Comparison of ENCODE assay signal across 8 mouse cellular contexts in genomic region chr11:11686569-11687051, GRCm38 (mm10). TPM values are rescaled to one million over a fixed set of nuclear protein-coding genes. Genes with fewer than 3 reads are reported as not detected.
DNase-seq lines count a peak whose midpoint lies in the region; ATAC-seq and TF ChIP-seq lines count a peak whose summit lies in the region.

No protein-coding gene starts in this region.

- intact Hi-C loops in heart, postnatal 14 days (cut with DNase I) = no loop called here

- H3K27ac ChIP-seq in heart, postnatal 0 days (ENCODE audit: low read depth) = no peak overlapping the region
- H3K27ac ChIP-seq in hindbrain, embryonic 16.5 days (ENCODE audit: low read depth, low read length) = no peak overlapping the region
- no peak overlapping the region for H3K27ac ChIP-seq in midbrain, embryonic 16.5 days (ENCODE audit: low read length)

- H3K9me3 ChIP-seq in heart, postnatal 0 days (replicated peaks; ENCODE audit: control insufficient read depth, low read length) = no peaks in the 10 kb centered on the region
- no peaks in the 10 kb centered on the region for H3K9me3 ChIP-seq in hindbrain, embryonic 16.5 days (ENCODE audit: control insufficient read depth, low read length)
- no peaks in the 10 kb centered on the region for H3K9me3 ChIP-seq in midbrain, embryonic 16.5 days (replicated peaks; ENCODE audit: control insufficient read depth, low read length, poor library complexity, severe bottlenecking)

- WGBS in heart, postnatal 0 days = 12% methylated on average over 16 of the region's 16 CpGs
- WGBS in hindbrain, embryonic 16.5 days = 12% methylated on average over 16 of the region's 16 CpGs
- WGBS in midbrain, embryonic 16.5 days = 12% methylated on average over 16 of the region's 16 CpGs

- H3K4me3 ChIP-seq in heart, postnatal 0 days (ENCODE audit: low read depth, low read length) = peak overlapping the region; percentile 63
- peak overlapping the region; percentile 68 for H3K4me3 ChIP-seq in hindbrain, embryonic 16.5 days (ENCODE audit: low read length)
- peak overlapping the region; percentile 66 for H3K4me3 ChIP-seq in midbrain, embryonic 16.5 days (ENCODE audit: low read depth, low read length)

- no peak for DNase-seq in heart, postnatal 0 days (ENCODE audit: low spot score)
- DNase-seq in heart, postnatal 14 days = no peak
- peak; percentile 29 for DNase-seq in brain, embryonic 14.5 days (ENCODE audit: low read depth)
- DNase-seq in cerebellum, postnatal 4 days (ENCODE audit: low spot score in 2 of 2) = no peak
- no peak for DNase-seq in right cerebral cortex, postnatal 4 days

- no peak for TF ChIP-seq EP300 in heart, postnatal 0 days (IDR thresholded peaks at IDR 0.05; ENCODE audit: low read depth)

- H3K36me3 ChIP-seq in heart, postnatal 0 days (replicated peaks; ENCODE audit: control insufficient read depth, insufficient read depth, low read length) = no peaks in the 10 kb centered on the region
- H3K36me3 ChIP-seq in hindbrain, embryonic 16.5 days (ENCODE audit: control insufficient read depth, insufficient read depth, low read length) = no peaks in the 10 kb centered on the region
- no peaks in the 10 kb centered on the region for H3K36me3 ChIP-seq in midbrain, embryonic 16.5 days (ENCODE audit: control insufficient read depth, insufficient read depth, low read length)

- ATAC-seq in heart, postnatal 0 days (ENCODE audit: insufficient read depth, low read depth) = no peak
- ATAC-seq in hindbrain, embryonic 16.5 days = no peak
- no peak for ATAC-seq in midbrain, embryonic 16.5 days
- no peak for ATAC-seq in frontal cortex, adult (ENCODE audit: low TSS enrichment)

- H3K4me2 ChIP-seq in heart, postnatal 0 days (ENCODE audit: low read depth, low read length) = peak overlapping the region; percentile 97
- peak overlapping the region; percentile 99 for H3K4me2 ChIP-seq in hindbrain, embryonic 16.5 days (ENCODE audit: low read length)
- peak overlapping the region; percentile 67 for H3K4me2 ChIP-seq in midbrain, embryonic 16.5 days (ENCODE audit: low read length)

- TF ChIP-seq POLR2A in brain, embryonic 14.5 days (IDR thresholded peaks at IDR 0.05; ENCODE audit: borderline replicate concordance, extremely low read depth, insufficient read depth, insufficient read length, poor library complexity, severe bottlenecking) = no peak

- H3K27me3 ChIP-seq in heart, postnatal 0 days (ENCODE audit: control insufficient read depth, insufficient read depth, low read length) = peaks cover 52% of the 10 kb centered on the region
- H3K27me3 ChIP-seq in hindbrain, embryonic 16.5 days (replicated peaks; ENCODE audit: control insufficient read depth, insufficient read depth, low read length) = peaks cover 26% of the 10 kb centered on the region
- H3K27me3 ChIP-seq in midbrain, embryonic 16.5 days (ENCODE audit: control insufficient read depth, insufficient read depth, low read depth, low read length) = peaks cover 35% of the 10 kb centered on the region

- TF ChIP-seq CTCF in heart, postnatal 0 days (IDR thresholded peaks at IDR 0.05; ENCODE audit: low read depth) = no peak
- no peak for TF ChIP-seq CTCF in brain, embryonic 14.5 days (IDR thresholded peaks at IDR 0.05; ENCODE audit: borderline replicate concordance, extremely low read depth, insufficient read depth, insufficient read length)

- H3K9ac ChIP-seq in heart, postnatal 0 days (replicated peaks; ENCODE audit: low read depth, low read length) = peak overlapping the region; percentile 57; the same call in 1 of the 2 replicates
- H3K9ac ChIP-seq in hindbrain, embryonic 16.5 days (ENCODE audit: low read depth, low read length) = no peak overlapping the region
- no peak overlapping the region for H3K9ac ChIP-seq in midbrain, embryonic 16.5 days (ENCODE audit: low read depth, low read length)

- H3K4me1 ChIP-seq in heart, postnatal 0 days (ENCODE audit: control insufficient read depth, insufficient read depth) = peaks cover 6% of the 10 kb centered on the region; the same call in 1 of the 2 replicates
- peaks cover 11% of the 10 kb centered on the region for H3K4me1 ChIP-seq in hindbrain, embryonic 16.5 days (ENCODE audit: control insufficient read depth, insufficient read depth, low read depth, low read length)
- peaks cover 12% of the 10 kb centered on the region for H3K4me1 ChIP-seq in midbrain, embryonic 16.5 days (ENCODE audit: control insufficient read depth, insufficient read depth, low read length)

RNA-seq across cellular contexts. Expression of gene Ikzf1, which starts 1.8 kb away (rescaled TPM):
- total RNA-seq in heart, postnatal 0 days (2014; rRNA removed; ENCODE audit: low replicate concordance) = 1.0 and 12.9 TPM in 2 replicates
- polyA plus RNA-seq in heart, postnatal 0 days (2015; fragmentation: Nextera tagmentation; extraction: Ambion mirVana) = 0.19 and 0.21 TPM in 2 replicates
- total RNA-seq in heart, postnatal 14 days (2021) = 10 to 100 TPM in 1 of 2 experiments, 1 to 10 TPM in 1; 2.2 to 10.4 TPM
- 3.8 and 4.6 TPM in 2 replicates for polyA plus RNA-seq in brain, embryonic 14.5 days (2012; rRNA removed)
- 1.3 and 1.4 TPM in 2 replicates for polyA plus RNA-seq in hindbrain, embryonic 16.5 days (2015; fragmentation: Nextera tagmentation; extraction: Ambion mirVana)
- 1.3 and 1.4 TPM in 2 replicates for polyA plus RNA-seq in midbrain, embryonic 16.5 days (2015; fragmentation: Nextera tagmentation; extraction: Ambion mirVana)

RNA-seq across cellular contexts. Expression of gene 4930512M02Rik, which starts 59.0 kb away (rescaled TPM):
- total RNA-seq in heart, postnatal 0 days (2014; rRNA removed; ENCODE audit: low replicate concordance) = not detected in 2 replicates
- not detected in 2 replicates for polyA plus RNA-seq in heart, postnatal 0 days (2015; fragmentation: Nextera tagmentation; extraction: Ambion mirVana)
- total RNA-seq in heart, postnatal 14 days (2021) = not detected
- not detected in 2 replicates for polyA plus RNA-seq in brain, embryonic 14.5 days (2012; rRNA removed)
- not detected in 2 replicates for polyA plus RNA-seq in hindbrain, embryonic 16.5 days (2015; fragmentation: Nextera tagmentation; extraction: Ambion mirVana)
- not detected in 2 replicates for polyA plus RNA-seq in midbrain, embryonic 16.5 days (2015; fragmentation: Nextera tagmentation; extraction: Ambion mirVana)
